Mouse (Mus musculus) hindbrain, embryonic 14.5 days (tissue): ENCODE measurements at regions not wholly inside any gene's neighbourhood (a gene's known extent, or its start where the extent isn't known, plus 50 kb on each side); places are given as distances from the start of the nearest gene placed in this dataset.

ENCODE experiments used
- ATAC-seq: fragments of 200-750 bp; cut with Nextera tagmentation; 2 replicates; pipeline ENCODE4 v1.8.0; 2017; ENCODE audit warnings: moderate number of reproducible peaks, mild to moderate bottlenecking, moderate TSS enrichment, moderate library complexity; ENCODE audit not compliant: low FRiP score
- DNase-seq: peaks from one replicate; pipeline ENCODE4 v3.0.0-alpha.2; 2015; ENCODE audit warnings: low spot score
- H3K27ac ChIP-seq: fragments of 300-500 bp; sonication (generic); 2 replicates; pipeline ENCODE4 v1.5.1; 2014; ENCODE audit warnings: mild to moderate bottlenecking, moderate library complexity
- H3K27me3 ChIP-seq: fragments of 300-500 bp; sonication (generic); 2 replicates; pipeline ENCODE4 v1.6.1; 2014; ENCODE audit warnings: mild to moderate bottlenecking, low read length, mixed read lengths; ENCODE audit not compliant: control insufficient read depth, insufficient read depth
- H3K36me3 ChIP-seq: fragments of 300-500 bp; sonication (generic); replicated peaks from 2 replicates; pipeline ENCODE4 v1.6.1; 2014; ENCODE audit not compliant: control insufficient read depth, insufficient read depth
- H3K4me1 ChIP-seq: fragments of 300-500 bp; sonication (generic); replicated peaks from 2 replicates; pipeline ENCODE4 v1.6.1; 2014; ENCODE audit warnings: antibody characterized with exemption, low read length, mixed read lengths; ENCODE audit not compliant: control insufficient read depth, insufficient read depth
- H3K4me2 ChIP-seq: fragments of 300-500 bp; sonication (generic); replicated peaks from 2 replicates; pipeline ENCODE4 v1.6.1; 2014; ENCODE audit warnings: mild to moderate bottlenecking, moderate library complexity
- H3K4me3 ChIP-seq: fragments of 300-500 bp; sonication (generic); replicated peaks from 2 replicates; pipeline ENCODE4 v1.5.1; 2014; ENCODE audit warnings: mild to moderate bottlenecking, low read length
- H3K9ac ChIP-seq: fragments of 300-500 bp; sonication (generic); 2 replicates; pipeline ENCODE4 v1.6.1; 2014
- H3K9me3 ChIP-seq: fragments of 300-500 bp; sonication (generic); 2 replicates; pipeline ENCODE4 v1.6.1; 2016; ENCODE audit warnings: low read length; ENCODE audit not compliant: control insufficient read depth
- WGBS: fragments of 180-500 bp; shearing (Covaris S2); extraction: QIAGEN DNeasy Blood & Tissue Kit; methylation state at CpG from one replicate; pipeline ENCODE4 v1.1.7; 2014; 5-methylcytosine and 5-hydroxymethylcytosine counted together

GRCm38 (mm10) chr4:142856626-142857025 is 356.2 kb downstream of the Prdm2 start:
- no peaks in the 10 kb centered on the region for H3K36me3 ChIP-seq
- no peaks in the 10 kb centered on the region for H3K9me3 ChIP-seq
- no peaks in the 10 kb centered on the region for H3K4me1 ChIP-seq
- DNase-seq, result peak; percentile 63
- ATAC-seq, result peak; percentile 48; the same call in 1 of the 2 replicates
- no peak overlapping the region for H3K4me3 ChIP-seq
- H3K9ac ChIP-seq, result no peak overlapping the region
- 44% methylated on average over 6 of the region's 6 CpGs for WGBS
- H3K4me2 ChIP-seq, result no peak overlapping the region
- H3K27me3 ChIP-seq, result no peaks in the 10 kb centered on the region
- no peak overlapping the region for H3K27ac ChIP-seq

- no peaks in the 10 kb centered on the region for H3K9me3 ChIP-seq
- H3K27me3 ChIP-seq, result no peaks in the 10 kb centered on the region
- no peaks in the 10 kb centered on the region for H3K36me3 ChIP-seq
- H3K27ac ChIP-seq, result no peak overlapping the region
- WGBS, result 88% methylated on average over 6 of the region's 6 CpGs
- no peak for ATAC-seq
- no peak overlapping the region for H3K4me2 ChIP-seq
- no peak overlapping the region for H3K9ac ChIP-seq
- no peak for DNase-seq
- H3K4me1 ChIP-seq, result no peaks in the 10 kb centered on the region
- no peak overlapping the region for H3K4me3 ChIP-seq
Observed at GRCm38 (mm10) chr4:142855635-142856034, 357.2 kb downstream of the Prdm2 start.

GRCm38 (mm10) chr4:142853924-142854323 is 358.9 kb downstream of the Prdm2 start:
- WGBS, result 91% methylated on average over 15 of the region's 15 CpGs

DNA sequence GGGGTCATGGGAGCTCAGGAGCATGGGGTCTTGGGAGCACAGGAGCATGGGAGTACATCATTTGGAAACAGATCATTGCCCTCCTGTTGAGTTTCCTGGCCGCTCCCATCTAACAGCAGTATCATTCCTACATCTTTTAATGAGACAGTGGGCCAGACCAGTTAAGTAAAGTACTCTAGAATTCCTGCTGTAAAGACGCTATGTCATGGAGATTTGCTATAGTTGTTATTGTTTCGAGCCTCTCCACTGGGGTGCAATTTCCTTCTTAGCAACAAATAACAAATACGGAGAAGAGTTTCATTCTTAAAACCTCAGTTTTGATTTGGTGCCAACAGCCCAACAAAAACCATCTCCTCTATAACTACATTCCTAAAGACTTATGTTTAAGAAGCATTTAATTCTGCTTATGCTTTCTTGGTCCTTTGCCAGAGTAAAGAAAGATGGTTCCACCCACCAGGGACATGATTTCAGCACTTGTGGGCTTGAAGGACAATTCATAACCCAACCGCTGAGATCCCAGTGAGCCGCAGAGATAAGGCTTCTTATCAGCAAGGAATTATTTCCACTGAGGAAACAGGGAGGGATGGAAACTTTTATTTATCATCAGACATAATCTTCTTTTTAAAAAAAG is 367.6 kb downstream of the Prdm2 start:
- no peaks in the 10 kb centered on the region for H3K9me3 ChIP-seq
- H3K36me3 ChIP-seq, result no peaks in the 10 kb centered on the region
- H3K4me2 ChIP-seq, result no peak overlapping the region
- no peak overlapping the region for H3K9ac ChIP-seq
- H3K27me3 ChIP-seq, result no peaks in the 10 kb centered on the region
- 79% methylated on average over 6 of the region's 6 CpGs for WGBS
- no peak overlapping the region for H3K4me3 ChIP-seq
- no peak for DNase-seq
- H3K27ac ChIP-seq, result no peak overlapping the region
- ATAC-seq, result no peak
- H3K4me1 ChIP-seq, result no peaks in the 10 kb centered on the region

More at GRCm38 (mm10) chr4:142853924-142854323, 358.9 kb downstream of the Prdm2 start:
- no peaks in the 10 kb centered on the region for H3K9me3 ChIP-seq
- DNase-seq, result no peak
- H3K27ac ChIP-seq, result no peak overlapping the region
- ATAC-seq, result no peak
- H3K4me1 ChIP-seq, result no peaks in the 10 kb centered on the region
- H3K9ac ChIP-seq, result no peak overlapping the region
- H3K4me3 ChIP-seq, result no peak overlapping the region
- no peak overlapping the region for H3K4me2 ChIP-seq
- H3K36me3 ChIP-seq, result no peaks in the 10 kb centered on the region
- H3K27me3 ChIP-seq, result no peaks in the 10 kb centered on the region

DNA sequence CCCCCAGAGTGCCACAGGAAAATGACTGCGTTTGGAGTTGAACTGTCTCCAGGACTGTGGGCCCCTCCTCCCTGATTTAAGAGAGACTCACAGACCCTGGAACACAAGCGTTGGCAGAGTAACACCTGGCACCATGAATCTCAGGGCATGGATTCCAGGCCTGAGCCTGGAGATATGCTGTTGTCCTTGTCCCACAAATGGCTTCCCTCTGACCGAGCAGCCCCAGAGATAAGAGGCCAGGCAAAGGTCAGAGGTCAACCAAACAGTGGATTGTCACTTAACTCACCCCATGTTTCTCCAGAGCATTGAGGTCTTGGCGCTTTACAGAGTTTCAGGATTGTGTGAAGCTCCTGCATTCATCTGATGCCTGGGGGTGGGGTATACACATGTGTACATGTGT is 373.3 kb downstream of the Prdm2 start:
- ATAC-seq, result no peak
- no peaks in the 10 kb centered on the region for H3K36me3 ChIP-seq
- WGBS, result 43% methylated on average over 4 of the region's 4 CpGs

GRCm38 (mm10) chr4:142838363-142838964 is 374.3 kb downstream of the Prdm2 start:
- Histone ChIP-seq H3K9ac (no peak overlapping the region), H3K4me2 (no peak overlapping the region), H3K36me3 (no peaks in the 10 kb centered on the region), H3K27me3 (no peaks in the 10 kb centered on the region), H3K27ac (no peak overlapping the region), H3K9me3 (peaks cover 6% of the 10 kb centered on the region; the same call in 1 of the 2 replicates), H3K4me3 (no peak overlapping the region), H3K4me1 (no peaks in the 10 kb centered on the region)
- DNase-seq (no peak), ATAC-seq (no peak)
- WGBS, result 68% methylated on average over 4 of the region's 4 CpGs

More for the DNA sequence above, 373.3 kb downstream of the Prdm2 start:
- peaks cover 6% of the 10 kb centered on the region; the same call in 1 of the 2 replicates for H3K9me3 ChIP-seq
- H3K4me2 ChIP-seq, result no peak overlapping the region
- H3K4me3 ChIP-seq, result no peak overlapping the region
- H3K9ac ChIP-seq, result no peak overlapping the region
- H3K27ac ChIP-seq, result no peak overlapping the region
- no peaks in the 10 kb centered on the region for H3K4me1 ChIP-seq
- H3K27me3 ChIP-seq, result no peaks in the 10 kb centered on the region
- DNase-seq, result no peak

DNA sequence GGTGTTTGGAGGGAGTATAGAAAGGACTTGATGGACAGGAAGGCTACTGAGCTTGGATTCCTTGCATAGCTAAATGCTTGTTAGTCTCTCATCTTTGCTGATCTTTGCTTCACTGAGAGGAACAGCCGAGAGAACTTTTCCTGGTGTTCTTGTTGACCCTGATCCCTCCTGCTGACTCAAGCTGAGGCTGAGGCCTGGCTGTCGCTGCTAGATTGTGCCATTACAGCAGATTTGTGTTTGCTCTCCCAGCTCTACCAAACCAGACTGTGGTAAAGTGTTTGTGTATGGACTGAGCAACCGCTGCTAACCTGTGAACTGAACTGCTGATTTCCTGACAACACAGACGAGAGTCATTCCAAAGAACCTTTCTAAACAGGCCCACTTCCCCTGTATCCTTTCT is 375.2 kb downstream of the Prdm2 start:
- ATAC-seq (no peak), DNase-seq (no peak)
- Histone ChIP-seq H3K9me3 (peaks cover 6% of the 10 kb centered on the region; the same call in 1 of the 2 replicates), H3K9ac (no peak overlapping the region), H3K27me3 (no peaks in the 10 kb centered on the region), H3K4me3 (no peak overlapping the region), H3K36me3 (no peaks in the 10 kb centered on the region), H3K4me2 (no peak overlapping the region), H3K4me1 (no peaks in the 10 kb centered on the region), H3K27ac (no peak overlapping the region)
- WGBS, result 79% methylated on average over 4 of the region's 4 CpGs

- Histone ChIP-seq H3K27ac (no peak overlapping the region), H3K4me3 (no peak overlapping the region), H3K4me1 (peaks cover 27% of the 10 kb centered on the region), H3K36me3 (no peaks in the 10 kb centered on the region), H3K9me3 (no peaks in the 10 kb centered on the region), H3K27me3 (no peaks in the 10 kb centered on the region), H3K9ac (no peak overlapping the region), H3K4me2 (no peak overlapping the region)
- 69% methylated on average over 7 of the region's 7 CpGs for WGBS
- ATAC-seq, result no peak
- no peak for DNase-seq
Observed at GRCm38 (mm10) chr4:142829711-142830110, 383.1 kb downstream of the Prdm2 start.

- Histone ChIP-seq H3K4me2 (no peak overlapping the region), H3K4me3 (no peak overlapping the region), H3K27me3 (no peaks in the 10 kb centered on the region), H3K9ac (no peak overlapping the region), H3K9me3 (no peaks in the 10 kb centered on the region), H3K4me1 (peaks cover 28% of the 10 kb centered on the region), H3K27ac (peak overlapping the region; percentile 17; the same call in 1 of the 2 replicates), H3K36me3 (no peaks in the 10 kb centered on the region)
- WGBS, result 19% methylated on average over 10 of the region's 10 CpGs
- DNase-seq, result no peak
- ATAC-seq, result no peak
Observed at GRCm38 (mm10) chr4:142828969-142829368, 383.8 kb downstream of the Prdm2 start.
